Mouse (Mus musculus) limb, embryonic 14.5 days (tissue): Measurements from ENCODE around the gene Gramd2. TPM values are rescaled to one million over a fixed set of nuclear protein-coding genes. Genes with fewer than 3 reads are reported as not detected.
A peak's percentile ranks its signal among the peaks of the same experiment; 100 is the strongest.

Experiments used
- ATAC-seq: fragments of 200-750 bp; cut with Nextera tagmentation; 2 replicates; pipeline ENCODE4 v1.8.0; 2017; ENCODE audit warnings: low read depth, moderate number of reproducible peaks, moderate TSS enrichment; ENCODE audit not compliant: low FRiP score
- DNase-seq: peaks from one replicate; pipeline ENCODE4 v3.0.0-alpha.2; 2015; ENCODE audit warnings: low spot score
- H3K27ac ChIP-seq: fragments of 300-500 bp; sonication (generic); replicated peaks from 2 replicates; pipeline ENCODE4 v1.5.1; 2014; ENCODE audit warnings: low read depth, mild to moderate bottlenecking, low read length, moderate library complexity, mixed read lengths
- H3K27me3 ChIP-seq: fragments of 300-500 bp; sonication (generic); 2 replicates; pipeline ENCODE4 v1.6.1; 2014; ENCODE audit warnings: low read length, mixed read lengths; ENCODE audit not compliant: control insufficient read depth, insufficient read depth
- H3K36me3 ChIP-seq: fragments of 300-500 bp; sonication (generic); 2 replicates; pipeline ENCODE4 v1.6.1; 2014; ENCODE audit warnings: mild to moderate bottlenecking, low read length, moderate library complexity, mixed read lengths; ENCODE audit not compliant: control insufficient read depth, insufficient read depth
- H3K4me1 ChIP-seq: fragments of 300-500 bp; sonication (generic); 2 replicates; pipeline ENCODE4 v1.6.1; 2014; ENCODE audit warnings: antibody characterized with exemption, low read length, mixed read lengths; ENCODE audit not compliant: control insufficient read depth, insufficient read depth
- H3K4me2 ChIP-seq: fragments of 300-500 bp; sonication (generic); replicated peaks from 2 replicates; pipeline ENCODE4 v1.6.1; 2014; ENCODE audit warnings: low read depth, mild to moderate bottlenecking, low read length, moderate library complexity; ENCODE audit not compliant: severe bottlenecking
- H3K4me3 ChIP-seq: fragments of 300-500 bp; sonication (generic); replicated peaks from 2 replicates; pipeline ENCODE4 v1.5.1; 2014; ENCODE audit warnings: low read length
- H3K9ac ChIP-seq: fragments of 300-500 bp; sonication (generic); 2 replicates; pipeline ENCODE4 v1.6.1; 2014; ENCODE audit warnings: mild to moderate bottlenecking, low read depth, low read length, moderate library complexity; ENCODE audit not compliant: severe bottlenecking
- H3K9me3 ChIP-seq: fragments of 300-500 bp; sonication (generic); 2 replicates; pipeline ENCODE4 v1.6.1; 2016; ENCODE audit warnings: low read length; ENCODE audit not compliant: control insufficient read depth
- POLR2A ChIP-seq: fragments of 200-500 bp; IDR thresholded peaks from 2 replicates; pipeline ENCODE4 v1.8.0; 2012; ENCODE audit warnings: inconsistent platforms, mild to moderate bottlenecking, moderate library complexity, borderline replicate concordance; ENCODE audit not compliant: insufficient read depth, insufficient read length; ENCODE audit errors: extremely low read depth
- WGBS: fragments of 180-500 bp; shearing (Covaris S2); extraction: QIAGEN DNeasy Blood & Tissue Kit; methylation state at CpG from one replicate; pipeline ENCODE4 v1.1.7; 2014; 5-methylcytosine and 5-hydroxymethylcytosine counted together
- polyA plus RNA-seq, 2 experiments: library from polyadenylated mRNA; depleted of rRNA in 1 of 2; stranded (reverse) in 1 of 2; unstranded in 1 of 2; fragments of >200 nt; fragmentation: Nextera tagmentation in 1 of 2; extraction: Ambion mirVana in 1 of 2; gene quantifications; 2 replicates each; pipeline versions ENCODE4 v1.2.1 to v1.2.3; 2012 to 2014

The Gramd2 gene
- polyA plus RNA-seq, 2 experiments = 3.1 to 10.5 TPM

DNA sequence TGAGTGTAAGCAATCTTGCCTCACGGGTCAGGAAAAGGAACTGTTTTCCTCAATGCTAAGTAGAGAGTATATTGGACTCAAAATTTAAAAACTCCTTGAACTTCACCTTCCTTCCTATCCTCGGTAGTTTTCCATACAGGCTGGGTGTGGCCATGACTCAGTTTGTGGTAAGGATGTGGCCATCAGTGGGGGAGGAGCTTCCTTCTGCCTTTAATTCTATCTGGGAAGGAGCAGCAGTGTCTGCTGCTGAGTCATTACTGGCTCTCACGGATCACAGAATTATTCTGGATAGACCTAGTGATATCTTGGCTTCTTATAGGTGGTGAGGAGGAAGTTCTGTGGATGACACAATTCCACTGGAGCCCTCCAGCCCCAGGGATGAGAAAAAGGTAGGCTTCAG is 26.6 kb upstream of the Gramd2 start:
- no peak for DNase-seq

DNA sequence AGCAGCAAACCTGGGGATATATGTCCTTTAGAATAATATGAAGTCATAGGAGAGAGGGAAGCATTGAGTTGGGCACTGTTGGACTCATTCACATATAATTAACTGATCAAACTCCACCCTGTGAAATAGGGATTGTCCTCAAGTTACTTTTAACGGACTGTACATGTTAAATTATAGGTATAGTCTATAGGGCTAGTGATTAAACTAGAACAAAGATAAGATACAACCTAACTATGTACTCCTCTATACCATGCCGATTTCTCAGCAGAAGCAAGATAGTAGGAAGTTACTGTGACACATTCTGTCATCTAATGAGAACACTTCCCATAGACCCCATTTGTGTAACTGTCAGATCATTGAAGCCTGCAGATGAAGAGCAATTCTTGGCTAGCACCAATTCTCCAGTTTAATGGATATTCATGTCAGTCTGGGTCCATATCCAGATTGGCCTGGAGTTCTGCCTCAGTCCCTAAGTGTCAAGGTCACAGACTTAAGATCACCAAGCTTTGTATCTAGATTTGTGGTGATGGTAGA is 25.4 kb upstream of the Gramd2 start:
- WGBS = 96% methylated on average over 2 of the region's 2 CpGs
- no peak for TF ChIP-seq POLR2A

More for the DNA sequence above, 26.6 kb upstream of the Gramd2 start:
- no peak for TF ChIP-seq POLR2A
- Histone ChIP-seq H3K4me2 (no peak overlapping the region), H3K4me3 (no peak overlapping the region), H3K9me3 (no peaks in the 10 kb centered on the region), H3K4me1 (peaks cover 6% of the 10 kb centered on the region; the same call in 1 of the 2 replicates), H3K36me3 (peaks cover 29% of the 10 kb centered on the region), H3K27me3 (no peaks in the 10 kb centered on the region), H3K9ac (no peak overlapping the region), H3K27ac (no peak overlapping the region)
- no peak for ATAC-seq
- 27% methylated on average over 3 of the region's 3 CpGs for WGBS

DNA sequence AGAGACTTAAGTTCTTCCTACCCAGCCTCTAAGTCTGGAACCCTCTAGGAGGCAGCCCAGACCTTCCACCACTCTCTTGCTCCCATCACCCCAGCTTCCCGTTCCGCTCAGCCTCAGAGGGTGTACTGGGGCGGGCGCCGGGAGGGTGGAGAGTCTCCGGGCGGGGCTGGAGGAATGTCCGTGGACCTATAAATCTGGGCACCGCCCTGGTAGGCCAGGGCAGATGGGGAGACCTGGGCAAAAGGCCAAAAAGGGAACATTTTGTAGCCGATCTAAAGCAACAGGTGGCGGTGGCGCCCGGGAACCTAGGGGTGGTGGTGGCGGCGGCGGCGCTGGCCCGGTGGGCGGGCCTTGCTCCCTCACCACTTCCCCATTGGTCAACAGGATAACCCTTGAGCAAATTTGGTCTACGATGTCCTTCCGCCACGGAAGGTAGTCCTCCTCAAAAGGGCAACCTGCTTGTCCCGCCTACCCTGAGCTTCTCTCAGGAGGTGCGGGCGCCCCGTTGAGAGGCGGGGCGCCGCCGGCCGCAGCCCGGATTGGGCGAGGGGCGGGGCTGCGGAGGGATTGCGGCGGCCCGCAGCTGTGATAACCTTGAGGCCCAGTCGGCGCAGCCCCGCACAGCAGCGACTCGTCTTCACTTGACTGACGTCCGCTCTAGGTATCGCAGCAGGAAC is 23.8 kb upstream of the Gramd2 start, which contains the start of gene Pkm:
TSS of gene Pkm (plus strand) at position 411 of the 677 bp plus-strand sequence.
- peak; percentile 99 for DNase-seq
- peak; percentile 89 for ATAC-seq
- under 1% methylated on average over 42 of the region's 46 CpGs for WGBS
- H3K36me3 ChIP-seq = peaks cover 13% of the 10 kb centered on the region
- peaks cover 29% of the 10 kb centered on the region for H3K4me1 ChIP-seq
- peak within 1 kb of the TSS; percentile 84 for H3K4me2 ChIP-seq
- peak within 1 kb of the TSS; percentile 62 for H3K4me3 ChIP-seq
- peak; percentile 94; the same call in 1 of the 2 replicates for TF ChIP-seq POLR2A
- H3K9me3 ChIP-seq = no peaks in the 10 kb centered on the region
- peak within 1 kb of the TSS; percentile 72 for H3K9ac ChIP-seq
- H3K27me3 ChIP-seq = no peaks in the 10 kb centered on the region
- H3K27ac ChIP-seq = peak within 1 kb of the TSS; percentile 88

More for the DNA sequence above, 25.4 kb upstream of the Gramd2 start:
- ATAC-seq (no peak), DNase-seq (no peak)
- Histone ChIP-seq H3K9me3 (no peaks in the 10 kb centered on the region), H3K27ac (no peak overlapping the region), H3K9ac (no peak overlapping the region), H3K4me1 (peaks cover 14% of the 10 kb centered on the region), H3K36me3 (peaks cover 20% of the 10 kb centered on the region), H3K4me2 (no peak overlapping the region), H3K27me3 (no peaks in the 10 kb centered on the region), H3K4me3 (no peak overlapping the region)

DNA sequence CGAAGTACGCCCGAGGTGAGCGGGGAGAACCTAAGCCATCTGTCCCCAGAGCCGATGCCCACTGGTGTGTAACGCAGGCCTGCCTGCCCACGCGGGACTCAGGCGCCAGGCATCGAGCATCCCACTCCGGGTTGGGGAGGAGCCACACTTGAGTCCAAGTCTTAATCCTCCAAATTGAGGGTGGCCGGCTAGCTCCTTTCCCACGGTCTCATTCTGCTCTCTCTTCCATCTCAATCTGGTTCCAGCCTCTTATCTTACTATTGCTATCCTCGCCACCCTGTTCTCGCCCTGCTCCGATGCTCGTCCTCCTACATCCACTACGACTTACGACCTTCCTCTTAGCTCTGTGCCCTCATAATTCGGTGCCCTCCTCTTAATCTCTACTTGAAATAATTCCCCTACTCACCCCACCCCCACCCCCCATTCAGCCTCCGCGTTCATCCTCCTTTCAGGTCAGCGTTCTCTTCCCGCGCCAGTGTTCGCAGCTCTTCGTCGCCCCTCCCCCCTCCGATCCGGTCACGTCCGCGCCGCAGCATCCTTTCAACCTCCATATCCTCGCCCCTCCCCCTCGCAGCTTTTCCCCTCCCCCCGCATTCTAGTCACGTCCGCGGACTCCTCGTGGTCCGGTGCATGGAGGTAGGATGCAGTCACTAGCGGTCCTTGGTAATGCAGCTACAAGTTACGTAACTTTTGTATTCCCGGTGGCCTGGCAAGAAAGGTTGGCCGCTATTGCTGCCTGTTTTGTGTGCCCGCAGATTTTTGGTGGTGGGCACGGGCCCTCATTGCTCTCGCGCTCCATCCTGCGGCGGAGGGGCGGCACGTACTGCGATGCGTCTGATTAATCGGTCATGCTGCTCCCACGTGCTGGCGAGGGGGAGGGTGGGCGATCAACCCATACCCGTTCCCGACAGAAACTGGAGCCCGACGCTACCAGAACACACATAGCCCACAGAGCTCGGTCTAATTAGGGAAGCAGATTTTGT is 23.0 kb upstream of the Gramd2 start:
- Histone ChIP-seq H3K36me3 (peaks cover 15% of the 10 kb centered on the region), H3K27ac (peak overlapping the region; percentile 88), H3K9me3 (no peaks in the 10 kb centered on the region), H3K4me2 (peak overlapping the region; percentile 84), H3K4me3 (peak overlapping the region; percentile 62), H3K4me1 (peaks cover 35% of the 10 kb centered on the region), H3K9ac (peak overlapping the region; percentile 72), H3K27me3 (no peaks in the 10 kb centered on the region)
- DNase-seq (peak; percentile 80), ATAC-seq (peak; percentile 28)
- WGBS = 1% methylated on average over 60 of the region's 65 CpGs
- no peak for TF ChIP-seq POLR2A

DNA sequence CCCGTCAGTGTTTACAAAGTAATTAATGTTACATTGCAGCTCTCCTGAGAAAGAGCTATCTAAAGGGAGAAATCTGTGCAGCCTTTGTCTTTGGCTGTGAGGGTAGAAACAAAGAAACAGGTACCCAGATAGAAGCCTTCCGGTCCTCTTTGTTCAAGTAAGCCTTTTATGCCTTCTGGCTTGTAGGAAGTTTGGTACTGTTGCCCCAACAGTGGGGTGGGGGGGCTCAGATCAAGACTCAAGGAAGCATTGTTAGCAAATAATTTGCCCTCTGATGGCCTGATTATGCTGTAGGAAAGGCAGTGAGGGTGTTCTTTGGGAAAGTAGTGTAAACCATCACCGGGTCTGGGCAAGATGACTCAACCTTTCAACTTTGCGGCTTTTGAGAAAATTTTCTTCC is 21.8 kb upstream of the Gramd2 start:
- Histone ChIP-seq H3K27me3 (no peaks in the 10 kb centered on the region), H3K4me2 (peak overlapping the region; percentile 84), H3K4me3 (peak overlapping the region; percentile 62), H3K9me3 (no peaks in the 10 kb centered on the region), H3K36me3 (peaks cover 25% of the 10 kb centered on the region), H3K4me1 (peaks cover 35% of the 10 kb centered on the region), H3K9ac (peak overlapping the region; percentile 72), H3K27ac (0 out of 2 replicates have a peak overlapping the region, but pooled peaks have one; percentile 88)
- no peak for DNase-seq
- no peak for ATAC-seq
- TF ChIP-seq POLR2A = no peak
- 3% methylated on average over 4 of the region's 4 CpGs for WGBS
